8 mouse cellular contexts compared by ENCODE assay signal in the genomic region with DNA sequence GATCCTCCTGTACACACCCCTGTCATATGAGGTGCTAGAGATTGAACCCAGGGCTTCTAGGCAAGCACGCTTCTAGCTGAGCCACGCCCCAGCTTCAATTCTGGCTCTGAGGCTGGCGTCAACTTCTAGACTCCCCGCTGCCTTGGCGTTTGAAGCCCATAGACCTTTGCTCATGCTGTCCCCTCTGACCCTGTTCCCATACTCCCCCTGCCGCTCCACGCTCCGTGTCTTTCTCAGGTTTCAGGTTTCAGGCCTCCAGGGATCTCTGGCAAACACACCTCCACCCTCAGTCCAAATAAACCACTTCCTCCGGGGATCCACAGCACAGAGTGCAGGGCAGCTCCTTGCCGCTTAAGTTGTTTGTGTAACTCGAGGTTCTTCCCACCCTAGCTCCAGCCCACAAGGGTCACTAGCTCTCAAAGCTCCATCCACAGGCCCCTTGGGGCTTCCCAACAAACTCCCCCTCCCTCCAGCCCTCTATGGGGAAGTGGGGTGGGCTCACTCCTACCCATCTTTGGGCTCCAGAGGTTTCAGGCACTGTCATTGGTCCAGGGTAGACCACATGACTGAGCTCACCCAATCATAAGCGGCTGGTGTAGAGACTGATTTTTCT. TPM values are rescaled to one million over a fixed set of nuclear protein-coding genes. Genes with fewer than 3 reads are reported as not detected.
DNase-seq lines count a peak whose midpoint lies in the region; ATAC-seq and TF ChIP-seq lines count a peak whose summit lies in the region.

No protein-coding gene starts in this region.

- ATAC-seq in common myeloid progenitor, adult 5-6 weeks (replicated peaks; ENCODE audit: low read depth, poor library complexity, severe bottlenecking): peak; percentile 62
- ATAC-seq in hindbrain, postnatal 0 days: peak; percentile 55; the same call in 1 of the 2 replicates
- ATAC-seq in liver, embryonic 13.5 days (ENCODE audit: low read depth): peak; percentile 38; the same call in 1 of the 2 replicates
- ATAC-seq in forebrain, embryonic 13.5 days: no peak

- H3K36me3 ChIP-seq in hindbrain, postnatal 0 days (ENCODE audit: insufficient read depth, low read length): no peaks in the 10 kb centered on the region
- no peaks in the 10 kb centered on the region for H3K36me3 ChIP-seq in liver, embryonic 13.5 days
- H3K36me3 ChIP-seq in forebrain, embryonic 13.5 days (ENCODE audit: poor library complexity, severe bottlenecking): no peaks in the 10 kb centered on the region

- no peaks in the 10 kb centered on the region for H3K4me1 ChIP-seq in hindbrain, postnatal 0 days (ENCODE audit: insufficient read depth, low read length)
- peaks cover 60% of the 10 kb centered on the region for H3K4me1 ChIP-seq in liver, embryonic 13.5 days (replicated peaks)
- 0 out of 2 replicates have a peak, but pooled peaks cover 5% of the 10 kb centered on the region for H3K4me1 ChIP-seq in forebrain, embryonic 13.5 days

- H3K27ac ChIP-seq in hindbrain, postnatal 0 days: no peak overlapping the region
- peak overlapping the region; percentile 81 for H3K27ac ChIP-seq in liver, embryonic 13.5 days
- no peak overlapping the region for H3K27ac ChIP-seq in forebrain, embryonic 13.5 days

- H3K27me3 ChIP-seq in hindbrain, postnatal 0 days (ENCODE audit: insufficient read depth, low read length): no peaks in the 10 kb centered on the region
- no peaks in the 10 kb centered on the region for H3K27me3 ChIP-seq in liver, embryonic 13.5 days
- H3K27me3 ChIP-seq in forebrain, embryonic 13.5 days: no peaks in the 10 kb centered on the region

- H3K9ac ChIP-seq in hindbrain, postnatal 0 days (replicated peaks; ENCODE audit: low read length): no peak overlapping the region
- H3K9ac ChIP-seq in liver, embryonic 13.5 days: peak overlapping the region; percentile 65
- H3K9ac ChIP-seq in forebrain, embryonic 13.5 days: no peak overlapping the region

- 12% methylated on average over 12 of the region's 12 CpGs for WGBS in hindbrain, postnatal 0 days
- 12% methylated on average over 12 of the region's 12 CpGs for WGBS in liver, embryonic 13.5 days (ENCODE audit: insufficient replicate concordance)
- 15% methylated on average over 12 of the region's 12 CpGs for whole genome bisulfite sequencing in forebrain, embryonic 13.5 days

- H3K4me3 ChIP-seq in hindbrain, postnatal 0 days (ENCODE audit: low read length): no peak overlapping the region
- peak overlapping the region; percentile 41 for H3K4me3 ChIP-seq in liver, embryonic 13.5 days (replicated peaks)
- H3K4me3 ChIP-seq in forebrain, embryonic 13.5 days: no peak overlapping the region

- DNase-seq in ovary, postnatal 36 days (ENCODE audit: low spot score): peak; percentile 30
- DNase-seq in ovary, adult 18-20 months (ENCODE audit: low spot score): no peak
- no peak for DNase-seq in hindbrain, postnatal 0 days (ENCODE audit: low spot score)
- DNase-seq in liver, embryonic 13.5 days: peak; percentile 41
- DNase-seq in spleen, postnatal 10 days (ENCODE audit: low spot score in 2 of 2): peak; percentile 50 to 55
- no peak for DNase-seq in layer of hippocampus, adult 18-20 months (ENCODE audit: low spot score in 2 of 2)

- no peaks in the 10 kb centered on the region for H3K9me3 ChIP-seq in hindbrain, postnatal 0 days (ENCODE audit: low read length)
- no peaks in the 10 kb centered on the region for H3K9me3 ChIP-seq in liver, embryonic 13.5 days (replicated peaks)
- no peaks in the 10 kb centered on the region for H3K9me3 ChIP-seq in forebrain, embryonic 13.5 days (replicated peaks)

- H3K4me2 ChIP-seq in hindbrain, postnatal 0 days (ENCODE audit: low read depth, low read length): no peak overlapping the region
- peak overlapping the region; percentile 66 for H3K4me2 ChIP-seq in liver, embryonic 13.5 days
- H3K4me2 ChIP-seq in forebrain, embryonic 13.5 days: no peak overlapping the region

- no peak for TF ChIP-seq CTCF in hindbrain, postnatal 0 days (IDR thresholded peaks at IDR 0.05; ENCODE audit: low read depth)

RNA-seq across cellular contexts. Expression of gene Clic4, which starts 20.0 kb away (rescaled TPM):
- total RNA-seq in common myeloid progenitor, adult 5-6 weeks (2017): 79.0 and 80.4 TPM in 2 replicates
- total RNA-seq in hindbrain, postnatal 0 days (2014; rRNA removed): 64.7 and 70.1 TPM in 2 replicates
- 57.1 and 59.7 TPM in 2 replicates for polyA plus RNA-seq in hindbrain, postnatal 0 days (2015; fragmentation: Nextera tagmentation; extraction: Ambion mirVana)
- polyA plus RNA-seq in liver, embryonic 13.5 days (2015; fragmentation: Nextera tagmentation; extraction: Ambion mirVana): 109 and 131 TPM in 2 replicates
- total RNA-seq in layer of hippocampus, adult 18-20 months (2021): 10 to 100 TPM; 40.1 to 40.2 TPM
- 146 and 153 TPM in 2 replicates for polyA plus RNA-seq in forebrain, embryonic 13.5 days (2015; fragmentation: Nextera tagmentation; extraction: Ambion mirVana)

Comparison
In these comparisons a context has a peak if more than half of its experiments do, and no peak if none do; other contexts are left out.
1. DNase-seq: peak in ovary, postnatal 36 days (single experiment), liver, embryonic 13.5 days (single experiment) and spleen, postnatal 10 days (2 of 2); none in ovary, adult 18-20 months (single experiment), hindbrain, postnatal 0 days (single experiment) and layer of hippocampus, adult 18-20 months (0 of 2).